Mouse (Mus musculus) T-cell, adult 2 months (primary cell): ENCODE measurements around the gene Tnik.

Experiments
- DNase-seq: peaks from one replicate; pipeline ENCODE4 v3.0.0; 2022; ENCODE audit warnings: low spot score

The Tnik gene

GRCm38 (mm10) chr3:28713913-28714698, 451.1 kb downstream of the Tnik start:
- DNase-seq = no peak

DNA sequence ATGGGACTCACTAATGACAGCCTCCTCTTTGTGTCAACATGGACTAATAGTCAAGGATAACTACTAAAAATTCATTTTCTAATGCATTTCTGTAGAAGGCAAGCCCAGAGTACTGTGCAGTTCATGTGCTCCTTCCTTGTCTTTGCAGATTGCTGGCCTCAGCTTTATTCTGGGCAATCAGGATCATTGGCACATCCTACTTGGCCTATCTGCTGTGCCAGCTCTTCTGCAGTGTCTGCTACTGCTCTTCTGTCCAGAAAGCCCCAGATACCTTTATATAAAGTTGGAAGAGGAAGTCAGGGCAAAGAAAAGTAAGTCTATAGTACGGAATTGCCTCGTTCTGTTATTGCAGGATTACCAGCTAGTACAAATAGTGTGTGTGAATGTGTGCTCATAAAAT, 455.5 kb downstream of the Tnik start:
- DNase-seq = no peak

DNA sequence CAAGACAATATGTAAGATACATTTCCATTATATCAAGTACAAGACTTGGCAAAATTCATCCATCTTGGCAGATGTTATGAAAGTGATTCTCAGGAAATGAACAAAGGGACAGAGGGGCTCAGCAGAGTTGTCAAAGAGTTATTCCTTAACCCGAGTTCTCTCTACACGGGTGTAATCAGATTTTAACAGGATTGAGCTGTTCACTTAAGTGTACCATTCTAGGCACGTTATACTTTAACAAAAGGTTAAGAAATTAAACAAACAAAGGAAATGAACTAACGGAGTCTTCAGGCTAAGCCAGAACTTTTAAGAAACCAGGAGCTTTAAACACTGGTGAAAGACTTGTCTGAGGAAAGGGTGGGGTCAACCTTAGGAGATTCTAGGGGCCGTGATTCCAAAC, 458.2 kb downstream of the Tnik start:
- DNase-seq = no peak

GRCm38 (mm10) chr3:28721838-28722237, 458.8 kb downstream of the Tnik start:
- no peak for DNase-seq

DNA sequence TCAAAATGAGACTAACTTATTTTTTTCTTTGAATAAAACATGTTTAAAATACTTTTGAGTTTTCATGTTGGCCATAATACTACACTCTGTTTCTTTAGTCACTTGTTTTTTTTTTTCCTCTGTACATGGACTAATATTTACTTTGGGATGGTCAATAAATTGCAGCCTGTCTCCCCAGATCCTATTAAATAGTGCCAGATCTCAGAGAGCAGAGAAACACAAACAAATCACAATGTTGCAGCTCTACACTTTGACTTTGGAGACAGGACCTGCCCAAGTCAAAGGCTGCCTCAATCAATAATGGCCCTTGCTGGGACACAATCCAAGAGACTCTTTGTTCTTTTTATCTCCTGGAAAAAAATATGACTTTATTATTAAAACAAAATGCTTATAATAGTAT, 459.5 kb downstream of the Tnik start:
- DNase-seq = no peak

GRCm38 (mm10) chr3:28723534-28723933, 460.5 kb downstream of the Tnik start:
- DNase-seq = no peak

DNA sequence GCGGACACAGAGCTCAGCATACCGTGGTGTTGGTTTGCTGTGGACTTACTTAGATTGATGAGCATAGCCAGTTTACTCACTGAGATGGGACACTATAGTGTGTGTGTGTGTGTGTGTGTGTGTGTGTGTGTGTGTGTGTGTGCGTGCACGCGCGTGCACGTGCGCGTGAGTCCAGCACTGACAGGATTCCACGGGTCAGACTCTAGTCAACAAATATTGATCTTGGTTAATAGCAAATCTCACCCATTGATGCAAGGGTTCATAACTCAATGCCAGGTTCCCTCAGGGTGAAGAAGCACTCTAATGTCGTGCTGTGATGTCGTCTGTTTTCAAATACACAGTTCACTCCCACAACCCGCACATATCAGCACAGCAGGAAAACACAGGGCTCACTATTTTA, 462.2 kb downstream of the Tnik start:
- DNase-seq = no peak
